Mouse (Mus musculus) adrenal gland, adult 8-10 months (tissue): ENCODE measurements around the gene BC003965. TPM values are rescaled to one million over a fixed set of nuclear protein-coding genes. Genes with fewer than 3 reads are reported as not detected.

Experiments
- DNase-seq: peaks from one replicate; pipeline ENCODE4 v3.0.0; 2022
- total RNA-seq, 4 experiments: library from RNA; stranded (reverse); gene quantifications; 2 replicates each; pipeline ENCODE4 v1.2.4; 2022

Gene BC003965
- total RNA-seq, result 10 to 100 TPM; 18.4 to 21.7 (median 20.9) TPM

DNA sequence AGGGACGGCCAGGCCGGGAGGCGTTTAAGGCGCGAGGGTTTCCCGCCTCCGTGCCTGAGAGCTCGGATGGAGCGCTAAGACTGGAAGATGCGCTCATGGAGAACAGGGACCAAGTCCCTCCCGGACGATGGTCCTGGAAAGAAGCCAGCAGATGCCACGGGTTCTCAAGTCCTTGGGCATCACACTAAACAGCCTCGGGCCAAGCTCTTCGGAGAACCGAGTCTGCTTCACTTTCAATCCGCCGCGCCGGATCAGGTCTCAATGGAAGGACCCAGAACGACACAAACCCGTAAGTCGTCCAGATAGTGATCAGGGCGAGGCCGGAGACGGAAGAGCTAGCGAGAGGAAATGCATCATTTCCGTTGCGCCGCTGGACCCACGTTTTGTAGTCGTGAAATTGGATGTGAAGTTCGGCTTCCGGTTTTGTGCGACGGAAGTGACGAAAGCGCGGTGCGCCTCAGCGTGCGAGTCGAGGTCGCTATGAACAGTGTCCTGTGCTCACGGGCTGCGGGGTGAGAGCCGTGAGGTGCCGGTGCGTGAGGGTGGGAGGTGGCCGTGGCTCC is at the start of gene BC003965:
BC003965 (plus strand) TSS at position 426 of the 563 bp plus-strand sequence.
- peak; percentile 97 for DNase-seq

DNA sequence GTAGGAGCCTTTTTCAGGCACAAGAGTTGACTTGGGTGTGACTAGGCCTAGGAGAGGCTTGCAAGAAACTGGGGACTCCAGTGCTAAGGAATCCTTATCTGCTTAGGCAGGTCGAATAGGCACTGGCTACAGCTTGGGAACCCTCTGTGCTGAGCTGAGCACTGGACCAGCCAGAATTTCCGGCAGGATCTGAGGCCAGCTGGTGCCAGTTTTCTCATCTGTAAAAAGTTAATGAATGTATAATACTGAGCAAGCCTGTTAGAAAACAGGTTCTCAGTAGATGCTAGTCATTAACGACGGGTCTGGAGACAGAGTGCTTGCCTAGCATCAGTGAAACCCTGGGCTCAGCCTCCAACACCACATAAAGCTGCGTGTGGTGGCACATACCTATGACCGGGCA is 48.7 kb upstream of the BC003965 start:
- no peak for DNase-seq

DNA sequence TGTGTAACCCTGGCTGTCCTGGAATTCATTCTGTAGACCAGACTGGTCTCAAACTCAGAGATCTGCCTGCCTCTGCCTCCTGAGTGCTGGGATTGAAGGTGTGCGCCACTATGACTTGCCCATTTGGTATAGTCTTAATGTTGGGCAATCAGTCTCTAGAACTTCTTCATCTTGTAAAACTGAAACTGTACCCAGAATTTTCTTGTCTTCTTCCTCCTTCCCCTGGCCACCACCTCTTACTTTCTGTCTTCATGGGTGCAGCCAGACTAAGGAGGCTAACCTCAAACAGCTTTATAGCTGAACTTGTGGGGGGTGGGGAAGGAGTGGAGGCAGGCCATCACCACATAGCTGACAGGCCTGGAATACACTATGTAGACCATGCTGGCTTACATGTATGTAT is 45.6 kb upstream of the BC003965 start:
- no peak for DNase-seq

DNA sequence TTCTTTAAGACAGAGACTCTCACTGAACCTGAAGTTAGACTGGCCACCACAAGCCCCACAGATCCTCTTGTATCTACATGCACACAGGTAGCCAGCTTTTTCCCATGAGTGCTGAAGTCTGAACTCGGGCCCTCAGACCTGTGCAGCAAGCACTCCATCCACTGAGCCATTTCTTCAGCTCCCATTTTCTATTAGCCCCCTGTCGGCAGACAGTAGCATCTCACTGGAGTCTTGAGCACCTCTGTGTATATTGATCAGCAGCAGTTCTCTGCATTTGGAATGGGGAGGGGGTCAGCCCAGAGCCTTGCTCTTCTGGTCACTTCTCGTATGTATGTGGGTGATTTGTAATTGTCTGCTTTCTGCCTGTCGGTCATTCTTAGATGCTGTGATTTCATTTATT is 44.4 kb upstream of the BC003965 start:
- DNase-seq, result no peak

DNA sequence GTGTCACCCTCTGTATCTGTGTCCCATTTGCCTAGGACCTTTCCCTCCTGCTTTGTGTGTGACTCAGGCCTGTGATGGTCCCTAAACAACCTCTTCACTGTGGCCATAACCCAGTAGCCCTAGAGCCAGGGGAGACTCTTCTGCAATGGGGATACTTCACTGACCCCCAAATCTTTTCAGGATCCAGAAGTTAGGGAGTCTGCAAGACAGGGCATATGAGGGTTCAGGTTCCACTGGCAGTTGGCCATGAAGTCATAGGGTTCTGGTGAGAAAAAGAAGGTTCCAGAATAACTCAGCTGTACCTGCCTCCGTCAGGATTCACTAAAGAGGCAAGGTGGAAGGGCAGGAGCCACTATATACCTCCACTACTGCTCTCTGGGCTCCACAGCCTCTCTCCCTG is 22.2 kb upstream of the BC003965 start, which contains the start of gene Ccdc154:
Ccdc154 (plus strand) TSS at position 301 of the 400 bp plus-strand sequence.
- DNase-seq, result no peak

DNA sequence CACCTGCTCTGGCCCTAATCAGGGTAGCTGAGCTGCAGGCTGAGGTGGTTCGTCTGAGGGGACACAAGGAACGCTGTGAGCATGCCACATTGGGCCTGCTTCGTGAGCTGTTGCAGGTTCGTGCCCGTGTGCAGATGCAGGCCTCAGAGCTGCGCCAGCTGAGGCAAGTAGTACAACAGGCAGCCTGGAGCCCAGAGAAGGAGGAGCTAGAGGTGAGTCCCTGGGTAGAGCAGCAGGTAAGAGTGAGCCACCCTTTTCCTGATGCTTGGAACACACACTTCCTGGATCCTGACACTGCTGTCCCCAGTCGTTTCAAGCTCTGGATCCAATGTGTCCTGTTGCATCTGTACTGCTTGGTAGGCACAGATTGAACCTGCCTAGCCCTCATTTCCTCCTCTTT is 21.0 kb upstream of the BC003965 start:
- DNase-seq, result no peak

DNA sequence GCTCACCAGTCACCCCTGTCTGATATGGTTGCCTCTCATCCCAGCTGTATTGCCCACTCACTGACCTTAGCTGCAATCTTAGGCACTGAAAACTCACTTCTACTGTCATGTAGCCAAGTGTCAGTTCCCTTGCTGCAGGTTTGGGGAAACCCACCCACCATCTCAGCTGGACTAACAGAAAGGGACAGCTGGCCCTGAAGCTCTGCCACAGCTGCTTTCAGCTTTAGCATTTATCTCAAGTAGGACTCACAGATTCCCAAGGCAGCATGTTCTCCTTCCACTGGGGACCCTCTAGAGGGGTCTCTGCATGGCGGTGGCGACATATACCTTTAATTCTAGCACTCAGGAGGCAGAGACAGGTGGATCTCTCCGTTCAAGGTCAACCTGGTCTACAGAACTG is 19.6 kb upstream of the BC003965 start:
- no peak for DNase-seq

DNA sequence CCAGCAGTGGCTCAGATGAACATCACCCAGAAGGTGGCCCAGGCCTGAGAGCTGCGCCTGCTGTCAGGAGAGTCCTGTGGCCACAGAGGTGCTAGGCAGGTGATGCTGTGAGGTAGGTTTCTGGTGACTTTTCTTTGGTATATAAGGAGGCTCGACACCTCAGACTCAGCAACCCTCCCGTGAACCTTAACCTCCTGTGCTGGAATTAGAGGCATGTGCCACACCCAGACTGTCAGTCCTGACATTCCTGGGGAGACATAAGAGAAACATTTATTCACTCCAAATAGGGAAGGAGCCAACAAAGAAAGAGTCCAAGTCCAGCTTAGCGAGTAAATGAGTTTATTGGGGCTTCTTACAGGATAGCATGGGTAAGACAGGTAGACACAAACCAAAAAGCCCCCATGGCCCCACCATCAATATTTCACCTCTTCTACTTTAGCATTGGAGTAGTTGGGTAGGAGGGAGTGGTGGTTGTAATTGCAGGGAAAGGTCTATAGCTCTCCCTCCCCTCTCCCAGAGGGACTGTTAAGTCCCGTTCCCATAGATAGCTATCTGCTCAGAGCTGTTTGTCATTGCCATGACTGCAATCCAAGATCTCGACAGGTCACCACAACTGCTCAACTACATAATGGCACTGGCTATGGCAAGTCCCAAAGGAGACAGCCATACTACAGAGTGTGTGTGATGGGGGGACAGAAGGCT is 18.2 kb upstream of the BC003965 start:
- no peak for DNase-seq

DNA sequence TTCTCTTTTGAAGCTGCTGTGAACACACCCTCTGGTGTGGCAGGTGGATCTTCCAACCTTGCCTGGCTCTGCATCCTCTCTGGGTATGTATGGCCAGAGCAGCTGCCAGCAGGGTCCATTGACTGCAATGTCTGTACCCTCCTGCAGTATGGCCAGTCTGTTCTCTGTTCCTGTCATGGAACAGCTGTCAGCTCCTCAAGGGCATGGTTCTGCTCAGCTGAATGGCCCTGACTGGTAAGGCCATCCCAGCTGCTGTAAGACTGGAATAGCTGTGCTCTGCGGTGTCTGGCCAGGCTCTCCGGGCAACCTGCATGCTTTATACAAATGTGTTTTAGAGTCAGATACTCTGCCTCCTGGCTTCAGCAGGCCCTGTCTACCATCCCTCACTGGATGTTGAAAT is 14.6 kb upstream of the BC003965 start:
- no peak for DNase-seq

DNA sequence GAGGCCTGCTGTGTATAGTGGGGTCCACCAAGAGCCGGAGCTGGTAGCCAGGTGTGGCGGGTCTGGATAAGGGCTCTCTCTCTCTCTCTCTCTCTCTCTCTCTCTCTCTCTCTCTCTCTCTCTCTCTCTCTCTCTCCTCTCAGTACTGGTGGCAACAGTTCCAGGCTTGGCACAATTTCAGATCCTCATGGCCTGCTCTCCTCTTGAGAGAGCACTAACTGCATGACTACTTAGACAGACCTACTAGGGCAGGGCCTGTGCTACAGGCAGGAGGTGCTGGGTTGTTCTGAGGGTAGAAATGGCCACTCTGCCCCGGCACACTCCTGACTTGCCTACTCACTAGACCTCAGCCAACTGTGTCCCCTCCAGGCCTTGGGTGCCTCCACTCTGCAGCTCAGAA is 11.8 kb upstream of the BC003965 start:
- DNase-seq, result no peak

DNA sequence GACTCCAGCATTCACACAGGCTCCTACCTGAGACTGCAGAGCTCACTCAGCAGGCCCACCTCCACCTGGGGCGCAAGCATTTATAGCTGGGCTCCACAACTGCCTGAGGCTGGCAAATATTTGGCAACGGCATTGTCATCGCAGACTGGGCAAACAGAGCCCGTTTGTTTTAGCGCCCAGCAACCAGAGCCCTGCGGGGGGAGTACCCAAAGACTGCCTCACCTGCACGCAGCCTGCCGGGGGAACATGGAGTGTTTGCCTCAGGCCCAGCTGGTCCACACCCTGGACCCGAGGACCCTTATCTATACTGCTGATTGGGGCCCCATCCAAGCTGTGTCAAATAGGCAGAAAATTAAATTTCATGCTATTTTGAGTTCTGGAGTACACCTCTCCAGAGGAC is 8.9 kb upstream of the BC003965 start, which contains the start of gene Gm38655:
Gm38655 (minus strand) TSS at position 61 of the 400 bp plus-strand sequence.
- DNase-seq, result no peak

DNA sequence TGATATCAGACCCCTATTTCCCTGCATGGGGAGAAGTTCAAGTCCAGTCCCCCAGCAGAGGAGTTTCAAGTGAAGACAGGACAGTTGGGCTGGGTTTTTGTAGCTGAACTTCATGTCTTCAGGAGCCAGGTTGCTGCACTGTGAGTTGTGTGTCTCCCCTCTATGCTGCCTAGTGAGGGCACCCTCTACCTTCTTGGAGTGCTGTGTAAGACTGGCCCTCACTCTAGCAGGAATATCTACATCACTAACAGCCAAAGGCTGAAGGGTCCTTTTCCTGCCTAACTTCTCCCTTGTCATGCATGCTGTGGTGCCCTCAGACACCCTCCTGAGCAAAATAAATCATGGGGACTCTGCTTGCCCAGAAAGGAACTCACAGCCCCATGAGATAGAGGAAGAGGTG is 1.1 kb upstream of the BC003965 start:
- no peak for DNase-seq

DNA sequence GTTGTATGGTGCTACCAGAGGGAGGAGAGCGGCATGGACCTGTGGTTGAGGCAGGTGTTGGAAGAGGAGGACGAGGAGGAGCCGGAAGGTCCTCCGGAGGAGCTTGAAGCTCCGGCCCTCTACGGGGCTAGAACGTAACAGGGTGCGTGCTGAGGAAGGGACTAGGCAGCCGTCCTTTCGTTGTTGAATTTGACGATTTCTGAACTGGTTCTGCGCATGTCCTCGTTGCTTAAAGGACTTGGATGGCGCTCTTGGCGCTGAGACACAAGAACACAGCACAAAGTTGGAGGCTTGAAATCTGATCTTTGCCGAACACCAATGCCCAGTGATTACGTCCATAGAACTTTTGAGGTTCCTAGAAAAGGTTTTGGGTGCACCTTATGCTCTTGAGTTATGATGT is 607 bp downstream of the BC003965 start:
- no peak for DNase-seq

DNA sequence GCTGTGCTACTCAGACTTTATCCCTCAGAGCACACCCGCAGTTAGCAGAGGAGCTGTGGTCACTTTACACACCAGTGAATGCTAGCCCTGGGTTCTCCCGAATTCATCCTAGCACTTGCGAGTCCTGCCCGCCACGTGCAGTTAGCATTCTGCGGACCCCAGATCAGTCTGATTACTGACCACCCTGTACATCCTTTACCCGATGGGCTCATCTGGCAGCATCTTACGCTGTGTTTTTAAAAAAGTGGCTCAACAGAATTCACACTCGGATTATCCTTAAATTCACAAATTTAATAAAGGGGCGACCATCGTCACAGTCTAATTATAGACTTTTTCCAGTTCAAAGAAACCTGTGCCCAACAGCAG is 3.4 kb downstream of the BC003965 start:
- no peak for DNase-seq

DNA sequence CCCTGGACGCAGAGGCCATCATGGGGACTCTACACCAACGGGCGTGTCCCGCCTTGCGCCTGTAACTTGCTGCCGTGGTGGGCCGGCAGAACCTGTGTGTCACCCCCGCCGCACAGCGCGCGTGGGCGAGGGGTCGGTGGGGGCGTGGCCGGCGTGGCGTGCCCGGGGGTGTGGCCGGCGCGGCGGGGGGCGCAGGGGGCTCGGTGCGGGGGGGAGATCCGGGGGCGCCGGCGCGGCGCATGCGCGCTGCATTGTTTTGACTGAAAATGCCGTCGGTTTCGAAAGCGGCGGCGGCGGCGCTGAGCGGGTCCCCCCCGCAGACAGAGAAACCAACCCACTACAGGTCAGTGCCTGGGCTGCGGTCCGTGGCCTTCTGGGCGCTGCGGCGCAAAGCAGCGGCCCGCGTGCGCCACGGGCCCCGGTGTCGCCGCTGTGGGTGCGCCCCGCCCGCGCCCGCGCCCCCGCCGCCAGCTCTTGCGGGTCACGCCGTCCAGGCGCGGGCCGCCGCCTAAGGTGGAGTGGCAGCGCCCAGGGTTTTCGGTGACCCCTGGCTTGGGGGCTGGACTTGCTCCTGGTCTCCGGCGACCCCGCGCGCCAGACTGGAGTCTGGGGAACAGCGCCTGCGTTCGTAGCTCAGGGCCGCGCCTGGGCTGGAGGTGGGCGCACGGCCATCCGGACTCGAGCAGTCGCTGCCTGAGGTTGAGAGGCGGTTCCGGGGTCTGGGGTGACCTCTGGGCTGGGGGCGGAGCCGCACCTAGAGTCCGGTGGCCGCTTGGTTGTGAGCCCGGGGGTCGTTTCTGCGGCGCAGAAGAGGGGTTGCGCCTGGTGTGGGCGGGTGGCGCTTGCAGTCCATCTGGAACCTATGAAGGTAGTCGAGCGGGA is 4.0 kb downstream of the BC003965 start, which contains the start of gene Unkl:
Unkl (plus strand) TSS at position 248 of the 882 bp plus-strand sequence.
- DNase-seq, result peak; percentile 63

DNA sequence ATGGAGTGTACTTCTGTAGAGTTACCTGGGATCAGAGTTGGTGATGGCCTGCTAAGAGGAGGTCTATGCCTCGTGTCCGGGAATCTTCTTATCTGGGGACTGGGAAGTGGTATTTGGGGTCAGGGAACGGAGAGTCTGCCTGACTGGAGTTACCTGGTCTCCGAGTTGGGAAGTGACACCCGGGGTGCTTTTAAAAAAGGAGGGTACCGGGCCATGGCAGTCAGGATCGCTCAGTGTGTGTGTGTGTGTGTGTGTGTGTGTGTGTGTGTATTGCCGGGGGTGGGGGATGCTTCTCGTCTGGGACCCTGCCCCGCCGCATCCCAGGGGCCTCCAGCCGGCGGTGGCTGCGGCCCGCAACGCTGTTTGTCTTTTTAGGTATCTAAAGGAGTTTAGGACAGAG is 4.7 kb downstream of the BC003965 start:
- no peak for DNase-seq

DNA sequence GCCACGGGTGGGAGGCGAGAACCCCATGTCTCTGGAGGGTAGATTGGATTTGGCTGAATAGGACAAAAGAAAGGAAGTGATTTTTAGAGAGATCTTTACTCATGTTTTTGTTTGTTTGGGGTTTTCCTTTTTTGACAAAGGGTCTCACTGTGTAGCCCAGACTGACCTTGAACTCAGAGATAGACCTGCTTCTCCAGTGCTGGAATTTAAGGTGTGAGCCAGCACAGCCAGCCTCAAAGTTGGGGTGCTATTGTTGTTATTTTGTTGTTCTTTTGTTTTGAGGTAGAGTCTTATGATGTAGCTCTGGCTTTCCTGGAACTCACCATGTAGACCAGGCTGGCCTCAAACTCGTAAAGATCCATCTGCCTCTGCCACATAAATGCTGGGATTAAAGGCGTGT is 18.0 kb downstream of the BC003965 start:
- DNase-seq, result no peak

DNA sequence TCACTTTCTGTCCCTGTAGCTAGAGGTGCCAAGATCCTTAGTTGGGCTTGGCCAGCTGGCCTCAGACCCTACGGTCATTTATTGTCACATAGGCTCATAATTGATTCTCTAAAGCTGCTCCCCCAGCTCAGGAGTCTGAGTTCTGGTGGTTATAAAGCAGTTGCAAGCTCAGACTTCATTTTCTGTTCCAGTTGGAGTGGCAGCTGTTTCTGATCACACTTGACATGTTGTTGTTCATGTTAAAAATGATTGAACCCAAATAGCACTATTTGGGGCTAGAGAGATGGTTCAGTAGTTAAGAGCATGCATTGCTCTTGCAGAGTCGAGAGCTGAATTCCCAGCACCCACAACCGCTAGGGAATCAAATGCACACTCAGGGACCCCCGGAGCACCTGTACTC is 25.7 kb downstream of the BC003965 start:
- DNase-seq, result no peak

DNA sequence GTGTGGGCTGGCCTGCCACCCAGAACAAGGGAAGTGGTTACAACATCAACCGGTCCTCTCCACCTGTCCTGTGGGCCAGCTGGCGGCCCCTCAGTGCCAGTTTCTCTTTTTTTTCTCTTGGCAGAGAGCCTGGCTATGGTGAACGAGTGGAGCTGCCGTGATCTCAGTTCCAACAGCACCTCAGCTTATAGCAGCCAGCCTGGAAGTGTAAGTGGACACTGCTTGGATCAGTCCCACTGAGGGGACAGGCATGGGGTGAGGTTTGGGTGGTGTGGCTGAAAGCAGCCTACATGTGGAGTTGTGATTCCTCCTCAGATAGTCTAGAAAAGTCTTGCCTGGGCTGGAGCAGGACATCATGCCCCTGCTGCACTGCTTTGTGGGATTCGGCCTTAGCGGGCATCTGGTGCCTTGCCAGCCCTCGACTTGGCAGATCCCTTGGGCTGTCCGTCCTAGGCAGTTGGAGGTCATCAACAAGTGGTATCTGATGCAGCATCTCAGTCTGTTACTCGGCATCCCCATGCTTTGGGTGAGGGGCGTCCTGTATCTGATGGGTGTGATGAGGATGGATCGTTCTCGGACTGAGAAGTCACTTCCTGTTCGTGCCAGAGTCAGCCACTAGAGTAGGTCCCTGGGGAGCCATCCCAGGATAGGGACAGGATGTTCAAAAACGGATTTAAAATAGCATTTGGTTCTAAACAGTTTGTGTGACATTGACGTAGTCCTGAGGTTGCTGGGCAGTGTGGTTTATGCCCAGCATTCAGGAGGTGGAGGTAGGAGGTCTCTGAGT is 26.5 kb downstream of the BC003965 start:
- DNase-seq, result no peak

DNA sequence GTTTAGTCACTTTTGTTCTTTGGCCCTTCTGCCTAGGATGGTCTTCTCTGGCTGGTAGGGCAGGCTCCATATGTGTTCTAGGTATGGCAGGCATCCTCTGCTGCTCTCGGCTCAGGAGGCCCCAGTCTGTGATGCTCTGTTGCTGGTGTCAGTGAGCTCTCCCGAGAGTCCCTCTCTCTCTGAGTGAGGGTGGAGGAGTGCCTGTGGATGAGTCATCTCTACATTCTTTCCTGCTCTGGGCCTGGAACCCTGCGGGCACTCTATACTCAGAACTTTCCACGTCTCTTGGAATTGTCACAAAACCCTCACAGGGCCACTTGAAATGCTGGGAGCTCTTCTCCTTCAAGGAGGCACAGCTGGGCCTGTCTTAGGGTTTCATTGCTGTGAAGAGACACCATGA is 27.4 kb downstream of the BC003965 start:
- DNase-seq, result no peak

DNA sequence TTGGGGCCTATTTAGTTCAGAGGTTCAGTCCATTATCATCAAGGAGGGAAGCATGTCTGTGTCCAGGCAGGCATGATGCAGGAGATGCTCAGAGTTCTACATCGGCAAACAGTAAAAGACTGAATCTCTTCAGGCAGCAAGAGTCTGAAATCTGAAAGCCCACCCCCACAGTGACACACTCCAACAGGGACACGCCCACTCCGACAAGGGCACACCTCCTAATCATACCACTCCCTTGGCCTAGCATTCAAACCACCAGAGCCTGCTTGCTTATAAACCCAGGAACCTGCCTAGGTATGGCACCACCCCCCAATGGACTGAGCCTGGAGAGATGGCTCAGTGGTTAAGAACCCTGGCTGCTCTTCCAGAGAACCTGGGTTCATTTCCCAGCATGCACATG is 31.1 kb downstream of the BC003965 start:
- no peak for DNase-seq

DNA sequence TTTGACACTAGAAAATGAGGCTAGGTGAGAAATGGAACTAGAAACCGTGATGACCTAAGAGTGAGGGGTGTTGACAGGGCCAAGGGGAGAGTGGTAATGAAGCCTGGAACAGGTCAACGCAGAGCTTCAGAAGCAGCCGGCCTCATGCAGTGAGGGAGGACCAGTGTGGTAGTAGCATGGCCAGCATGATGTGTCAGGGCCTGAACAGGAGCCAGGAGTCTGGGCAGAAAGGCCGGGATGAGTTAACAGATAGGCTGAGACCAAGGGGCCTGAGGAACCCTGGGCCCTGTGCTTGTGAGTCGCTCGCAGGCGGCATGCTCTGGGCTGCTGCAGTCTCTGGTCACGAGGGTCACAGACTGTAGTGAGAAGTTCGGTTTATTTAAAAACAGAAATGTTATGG is 34.6 kb downstream of the BC003965 start:
- no peak for DNase-seq
